Mouse (Mus musculus) mouse trophoblast stem cell (cell line): Measurements from ENCODE around the gene Zbtb16.

Source experiments
- in situ Hi-C, 2 experiments: fragments of 300-500 bp; cut with MseI, MboI; formaldehyde crosslinking; loops; 2 replicates in 1 of 2; 3 replicates in 1 of 2; pipeline ENCODE4 v1.15.1; 2025

Gene Zbtb16

DNA sequence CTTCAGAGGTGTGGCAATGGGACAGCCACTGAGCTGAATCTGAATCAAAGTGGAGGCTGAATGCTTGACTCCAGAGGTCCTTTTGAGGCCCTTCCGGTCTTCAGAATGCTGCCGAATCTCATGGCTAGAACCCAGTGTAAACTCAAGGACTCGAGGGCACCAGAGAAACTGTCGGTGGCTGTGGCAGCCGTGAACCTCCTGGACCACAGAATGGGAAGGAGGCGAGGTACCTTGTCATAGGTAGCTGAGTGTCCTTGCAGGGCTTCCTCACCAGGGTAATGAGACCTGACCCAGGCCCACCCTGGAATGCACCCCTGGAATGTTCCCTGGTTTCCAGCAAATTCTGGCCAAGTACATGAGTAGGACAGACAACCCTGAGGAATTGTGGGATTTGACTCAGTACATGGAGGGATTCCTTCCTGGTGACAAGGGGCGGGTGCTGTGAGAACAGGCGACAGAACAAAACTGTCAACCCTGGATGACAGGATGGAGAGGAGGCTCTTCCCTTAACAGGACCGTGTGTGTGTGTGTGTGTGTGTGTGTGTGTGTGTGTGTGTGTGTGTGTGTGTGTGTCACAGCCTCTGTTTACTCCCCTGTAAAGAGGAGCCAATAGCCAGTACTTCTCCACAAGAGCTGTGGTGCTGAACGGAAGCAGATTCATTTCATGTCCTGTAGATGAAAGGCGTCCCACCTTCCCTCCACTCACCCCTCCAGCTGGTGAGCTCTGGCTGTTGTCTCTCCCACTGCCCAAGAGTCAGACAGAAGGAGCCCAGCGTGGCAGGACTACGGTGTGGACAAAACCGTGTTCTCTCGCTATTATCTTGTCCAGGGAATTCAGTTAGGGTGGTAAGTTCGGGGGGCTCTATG lies 189.0 kb downstream of the Zbtb16 start:
- in situ Hi-C loops, result loop anchor here (5.0 to 10.0 kb wide), 4 partner anchors 205 to 328 kb away; partner anchors contain the start of gene Htr3b (in 1 of the 2)

DNA sequence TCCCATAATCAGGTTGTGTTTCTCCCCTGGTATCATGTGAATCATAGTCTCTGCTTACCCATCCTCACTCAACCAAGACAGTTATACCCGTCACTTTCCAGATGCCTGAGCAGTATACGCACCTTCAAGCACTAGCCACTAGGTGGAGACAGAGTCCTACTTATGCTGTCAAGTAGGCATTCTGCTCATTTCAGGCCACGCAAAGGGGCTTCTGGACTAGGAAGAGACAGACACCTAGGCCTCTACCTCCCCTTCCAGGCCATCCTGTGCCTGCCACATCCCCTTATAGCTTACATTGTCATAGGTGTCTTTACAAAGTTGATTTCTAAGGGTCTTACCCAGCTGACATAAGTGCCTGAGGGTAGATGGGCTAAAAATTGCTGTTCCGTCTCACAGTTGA lies 189.8 kb downstream of the Zbtb16 start:
- in situ Hi-C loops, result loop anchor here (5.0 to 10.0 kb wide), 4 partner anchors 206 to 329 kb away; partner anchors contain the start of gene Htr3b (in 1 of the 2)

DNA sequence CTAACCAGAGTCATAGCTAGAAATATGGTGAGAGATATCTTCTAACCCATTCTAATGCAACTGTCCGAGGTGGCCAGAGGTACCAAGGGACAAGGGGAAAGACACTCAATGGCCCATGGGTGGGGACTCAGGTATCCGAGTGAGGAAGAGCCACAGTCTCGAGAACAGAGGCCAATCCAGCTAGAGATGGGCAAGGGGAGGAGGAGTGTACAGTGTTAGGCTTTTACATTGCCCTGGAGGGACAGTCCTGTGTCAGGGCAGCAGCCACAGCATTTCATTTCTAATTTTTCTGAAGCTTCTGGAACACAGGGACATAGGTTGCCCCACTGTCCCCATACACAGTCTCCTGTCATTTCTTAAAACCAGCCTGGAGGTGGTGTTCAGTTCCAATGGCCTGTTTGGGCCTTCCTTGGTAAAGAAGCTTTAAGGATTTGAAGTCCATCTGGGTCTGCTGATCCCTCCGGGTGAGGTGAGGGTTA lies 190.3 kb downstream of the Zbtb16 start:
- in situ Hi-C loops, result loop anchor here (5.0 to 10.0 kb wide), 4 partner anchors 207 to 329 kb away; partner anchors contain the start of gene Htr3b (in 1 of the 2)

GRCm38 (mm10) chr9:48644926-48645647 lies 190.9 kb downstream of the Zbtb16 start:
- in situ Hi-C loops, result loop anchor here (5.0 to 10.0 kb wide), 5 partner anchors 207 to 330 kb away; partner anchors contain the start of gene Htr3b (in 1 of the 2)

DNA sequence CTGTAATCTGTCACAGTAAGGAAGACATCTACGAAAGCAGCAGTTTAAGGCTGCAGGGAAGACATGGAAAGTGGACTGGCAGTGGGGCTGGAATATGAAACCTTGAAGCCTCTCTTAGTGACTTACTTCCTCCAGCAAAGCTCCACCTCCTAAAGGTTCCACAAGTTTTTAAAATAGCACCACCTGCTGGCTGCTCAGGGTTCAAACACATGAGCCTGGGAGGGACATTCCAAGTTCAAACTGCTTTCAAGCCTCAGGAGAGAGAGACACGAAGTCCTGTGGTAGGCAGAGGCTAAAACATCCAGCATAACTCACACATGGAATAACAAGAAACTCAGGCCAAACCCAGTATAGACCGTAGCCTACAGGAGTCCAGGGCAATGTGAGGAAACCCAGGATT lies 191.6 kb downstream of the Zbtb16 start:
- in situ Hi-C loops, result loop anchor here (5.0 to 10.0 kb wide), 4 partner anchors 213 to 330 kb away; partner anchors contain the start of gene Htr3b (in 1 of the 2)

GRCm38 (mm10) chr9:48641636-48642035 lies 194.4 kb downstream of the Zbtb16 start:
- in situ Hi-C loops, result loop anchor here (5.0 to 10.0 kb wide), 4 partner anchors 216 to 333 kb away; partner anchors contain the start of gene Htr3b (in 1 of the 2)

DNA sequence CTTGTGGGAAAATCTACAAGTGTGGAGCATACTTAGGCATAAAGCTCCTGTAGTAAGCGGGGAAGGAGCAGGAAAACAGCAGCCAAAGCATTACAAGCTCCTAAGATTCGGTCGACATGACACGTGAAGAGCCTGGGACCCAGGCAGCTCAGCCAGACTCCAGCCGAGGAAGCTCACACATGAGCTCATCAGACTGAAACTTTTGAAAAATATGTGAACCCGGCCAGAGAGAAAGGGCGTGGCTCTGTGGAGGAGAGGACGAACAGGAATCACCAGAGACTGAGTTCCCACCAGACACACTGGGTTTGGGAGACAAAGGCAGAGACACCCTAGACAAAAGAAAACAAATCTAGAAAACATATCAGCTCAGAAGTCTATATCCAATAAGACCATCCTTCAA lies 195.1 kb downstream of the Zbtb16 start:
- in situ Hi-C loops, result loop anchor here (5.0 to 10.0 kb wide), 4 partner anchors 216 to 334 kb away; partner anchors contain the start of gene Htr3b (in 1 of the 2)

- in situ Hi-C loops, result no loop called here
These were observed 197.7 kb downstream of the Zbtb16 start for GRCm38 (mm10) chr9:48638176-48638803.

GRCm38 (mm10) chr9:48637161-48637560 lies 198.9 kb downstream of the Zbtb16 start:
- in situ Hi-C loops, result no loop called here

GRCm38 (mm10) chr9:48635576-48636350 lies 200.3 kb downstream of the Zbtb16 start:
- in situ Hi-C loops, result no loop called here

- in situ Hi-C loops, result no loop called here
These were observed 202.9 kb downstream of the Zbtb16 start for GRCm38 (mm10) chr9:48633147-48633546.

DNA sequence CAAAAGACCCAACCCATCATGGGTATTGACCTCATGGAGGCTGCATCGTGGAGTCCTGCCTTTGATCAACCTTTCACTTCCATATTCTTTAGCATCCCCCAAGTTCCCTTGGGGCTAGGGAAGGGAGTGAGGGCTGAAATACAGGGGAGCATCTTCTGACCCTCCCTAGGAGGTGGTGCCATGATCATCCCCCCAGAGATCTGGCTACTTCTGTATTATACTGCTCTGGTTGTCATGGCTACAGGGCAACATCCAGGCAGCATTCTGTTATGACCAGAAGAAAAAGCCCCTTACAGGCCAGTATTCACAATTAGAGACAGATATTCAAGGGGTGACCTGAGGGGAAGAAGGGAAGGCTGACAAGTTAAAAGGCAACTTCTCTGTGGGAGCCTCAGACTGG lies 216.8 kb downstream of the Zbtb16 start:
- in situ Hi-C loops, result no loop called here

DNA sequence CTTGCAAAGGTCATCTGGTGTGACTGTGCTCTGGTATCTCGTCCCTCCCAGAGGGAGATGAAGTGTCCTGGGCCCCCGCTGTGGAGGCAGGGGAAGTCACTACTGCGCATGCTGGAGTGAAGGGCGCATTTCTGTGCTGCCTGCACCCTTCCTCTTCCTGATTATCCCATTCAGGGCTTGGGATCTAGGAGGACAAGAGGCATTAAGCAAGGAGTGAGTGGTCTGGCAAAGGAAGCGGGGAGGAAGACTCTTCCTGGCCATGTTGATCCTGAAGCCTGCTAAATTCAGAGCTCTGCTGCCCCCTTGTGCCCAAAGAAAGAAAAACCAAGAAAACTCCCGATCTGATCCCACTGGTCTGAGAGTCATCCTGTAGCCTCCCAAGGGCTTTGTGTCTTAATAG lies 217.4 kb downstream of the Zbtb16 start:
- in situ Hi-C loops, result no loop called here

DNA sequence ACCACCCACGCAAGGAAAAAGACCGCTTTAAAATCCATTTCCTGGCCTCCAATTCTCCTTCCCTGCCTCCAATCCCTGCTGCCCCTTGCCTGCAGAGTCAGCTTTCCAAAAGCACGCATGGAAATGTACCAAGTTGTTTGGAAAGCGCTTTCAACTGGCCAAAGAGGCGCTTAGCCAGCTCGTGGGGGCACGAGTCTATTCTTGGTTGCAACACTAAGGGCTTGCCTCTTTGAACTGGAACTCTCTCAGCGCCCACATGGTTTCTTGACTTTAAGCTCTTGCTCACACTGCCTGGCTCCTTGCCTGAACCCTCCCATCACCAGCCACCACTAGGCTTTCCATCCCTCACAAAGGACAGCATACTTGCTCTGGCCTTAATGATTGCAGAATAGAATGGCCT lies 217.9 kb downstream of the Zbtb16 start:
- in situ Hi-C loops, result no loop called here

- in situ Hi-C loops, result no loop called here
These were observed 218.5 kb downstream of the Zbtb16 start for GRCm38 (mm10) chr9:48617511-48618010.

GRCm38 (mm10) chr9:48613221-48613620 lies 222.8 kb downstream of the Zbtb16 start:
- in situ Hi-C loops, result no loop called here

- in situ Hi-C loops, result no loop called here
These were observed 223.5 kb downstream of the Zbtb16 start for GRCm38 (mm10) chr9:48612542-48612941.

GRCm38 (mm10) chr9:48611032-48611431 lies 225.0 kb downstream of the Zbtb16 start:
- in situ Hi-C loops, result no loop called here

DNA sequence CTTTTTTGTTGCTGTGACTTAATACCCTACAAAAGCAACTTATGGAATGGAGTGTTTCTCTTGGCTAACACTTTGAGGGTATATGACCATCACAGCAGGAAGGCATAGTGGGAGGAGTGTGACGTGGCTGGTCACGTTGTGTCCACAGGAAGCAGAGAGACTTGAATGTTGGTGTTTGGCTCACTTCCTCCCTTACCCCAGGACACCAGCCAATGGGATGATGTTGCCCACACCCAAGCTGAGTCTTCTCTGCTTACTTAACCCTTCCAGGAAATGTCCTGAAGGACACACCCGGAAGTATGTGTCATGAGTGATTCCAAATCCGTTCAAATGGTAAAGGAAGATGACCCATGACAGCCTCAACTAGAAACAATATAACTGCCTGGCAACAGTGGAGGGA lies 226.3 kb downstream of the Zbtb16 start:
- in situ Hi-C loops, result no loop called here

- in situ Hi-C loops, result no loop called here
These were observed 228.6 kb downstream of the Zbtb16 start for GRCm38 (mm10) chr9:48607417-48607816.
